Mouse (Mus musculus) erythroblast, embryonic 14.5 days (primary cell): ENCODE measurements at regions not wholly inside any gene's neighbourhood (a gene's known extent, or its start where the extent isn't known, plus 50 kb on each side); places are given as distances from the start of the nearest gene placed in this dataset.

Experiments used
- GATA1 ChIP-seq: IDR thresholded peaks from 2 replicates; pipeline ENCODE4 v1.6.1; 2012; ENCODE audit warnings: low read length, inconsistent platforms, mixed read lengths
- TAL1 ChIP-seq: IDR thresholded peaks from 3 replicates; pipeline ENCODE4 v1.6.1; 2012; ENCODE audit warnings: low read length, inconsistent platforms, mixed read lengths

- TF ChIP-seq GATA1, result no peak
- TF ChIP-seq TAL1, result no peak
Measured at GRCm38 (mm10) chr1:73233041-73233440, 217.3 kb upstream of the Tnp1 start.
